Mouse (Mus musculus) layer of hippocampus, postnatal 10 days (tissue): Measurements from ENCODE around the gene Sec1. TPM values are rescaled to one million over a fixed set of nuclear protein-coding genes. Genes with fewer than 3 reads are reported as not detected.

Experiments used
- total RNA-seq, 2 experiments: library from RNA; stranded (reverse); gene quantifications; 2 replicates each; pipeline ENCODE4 v1.2.3; 2021

Sec1 gene
- total RNA-seq, 2 experiments from 2014 or later: 0.14 to 0.18 TPM

Other genes with a start within 250 kb of the Sec1 start
- gene Ftl1, start 234.5 kb downstream of the Sec1 start, total RNA-seq: 100 to 1,000 TPM; 429 to 433 TPM
- gene Bax, start 227.5 kb downstream of the Sec1 start, total RNA-seq: 100 to 1,000 TPM; 103 to 123 TPM
- gene Tulp2, start 212.5 kb downstream of the Sec1 start, total RNA-seq: under 1 TPM in 1 of 2 experiments, not detected in 1; 0.23 TPM
- 1 to 10 TPM; 1.2 to 1.4 TPM for gene Gm45808, start 207.6 kb downstream of the Sec1 start, total RNA-seq
- 1 to 10 TPM; 2.0 to 2.6 TPM for gene Dhdh, start 205.6 kb downstream of the Sec1 start, total RNA-seq
- gene Nucb1, start 184.0 kb downstream of the Sec1 start, total RNA-seq: 100 to 1,000 TPM; 107 to 117 TPM
- gene Ppp1r15a, start 168.1 kb downstream of the Sec1 start, total RNA-seq: 10 to 100 TPM; 23.6 to 29.3 TPM
- gene Plekha4, start 168.1 kb downstream of the Sec1 start, total RNA-seq: under 1 TPM; 0.80 to 0.94 TPM
- not detected for gene Hsd17b14, start 139.5 kb downstream of the Sec1 start, total RNA-seq
- gene Bcat2, start 124.2 kb downstream of the Sec1 start, total RNA-seq: 10 to 100 TPM; 20.8 to 22.9 TPM
- not detected for gene Fgf21, start 78.9 kb downstream of the Sec1 start, total RNA-seq
- gene Fut1, start 77.1 kb downstream of the Sec1 start, total RNA-seq: under 1 TPM; 0.20 to 0.71 TPM
- gene Izumo1, start 72.6 kb downstream of the Sec1 start, total RNA-seq: not detected
- gene Rasip1, start 66.9 kb downstream of the Sec1 start, total RNA-seq: 10 to 100 TPM; 13.9 to 14.5 TPM
- gene Mamstr, start 54.4 kb downstream of the Sec1 start, total RNA-seq: 1 to 10 TPM; 1.7 TPM
- gene Fut2, start 28.0 kb downstream of the Sec1 start, total RNA-seq: under 1 TPM in 1 of 2 experiments, not detected in 1; 0.22 TPM
- 1 to 10 TPM in 1 of 2 experiments, under 1 TPM in 1; 0.75 to 1.0 TPM for gene Ntn5, start 10.4 kb downstream of the Sec1 start, total RNA-seq
- 100 to 1,000 TPM; 121 to 131 TPM for gene Car11, start 5.4 kb upstream of the Sec1 start, total RNA-seq
- 10 to 100 TPM; 37.1 to 43.4 TPM for gene Dbp, start 10.7 kb upstream of the Sec1 start, total RNA-seq
- gene Rpl18, start 21.1 kb upstream of the Sec1 start, total RNA-seq: 100 to 1,000 TPM; 497 to 584 TPM
- 10 to 100 TPM; 27.3 to 27.7 TPM for gene Sphk2, start 23.6 kb upstream of the Sec1 start, total RNA-seq
- under 1 TPM; 0.34 to 0.51 TPM for gene Fam83e, start 26.8 kb upstream of the Sec1 start, total RNA-seq
- not detected for gene Spaca4, start 31.4 kb upstream of the Sec1 start, total RNA-seq
- 100 to 1,000 TPM; 298 to 311 TPM for gene Lmtk3, start 89.3 kb upstream of the Sec1 start, total RNA-seq
- 10 to 100 TPM; 11.8 to 12.0 TPM for gene Sult2b1, start 90.3 kb upstream of the Sec1 start, total RNA-seq
- 100 to 1,000 TPM; 180 to 184 TPM for gene Cyth2, start 120.2 kb upstream of the Sec1 start, total RNA-seq
- 1 to 10 TPM; 2.0 to 2.6 TPM for gene Kcnj14, start 130.4 kb upstream of the Sec1 start, total RNA-seq
- 10 to 100 TPM; 27.0 to 27.3 TPM for gene Grwd1, start 136.5 kb upstream of the Sec1 start, total RNA-seq
- 10 to 100 TPM; 85.4 to 99.2 TPM for gene Kdelr1, start 178.4 kb upstream of the Sec1 start, total RNA-seq
- gene Grin2d, start 184.0 kb upstream of the Sec1 start, total RNA-seq: 10 to 100 TPM; 32.1 to 33.4 TPM
- under 1 TPM in 1 of 2 experiments, not detected in 1; 0.40 TPM for gene Syngr4, start 202.3 kb upstream of the Sec1 start, total RNA-seq
- 10 to 100 TPM; 23.9 TPM for gene Tmem143, start 202.5 kb upstream of the Sec1 start, total RNA-seq
- 1 to 10 TPM; 6.2 TPM for gene Emp3, start 227.0 kb upstream of the Sec1 start, total RNA-seq
- 1 to 10 TPM; 4.2 to 5.3 TPM for gene Ccdc114, start 229.7 kb upstream of the Sec1 start, total RNA-seq